Mouse (Mus musculus) embryo, embryonic 10 days (tissue): ENCODE results near the gene Bcor.
A peak's percentile ranks its signal among the peaks of the same experiment; 100 is the strongest.

Experiments used
- DNase-seq: peaks from one replicate; pipeline ENCODE4 v3.0.0-alpha.2; 2015; ENCODE audit warnings: low spot score

The Bcor gene

GRCm38 (mm10) chrX:12005181-12006030 is 154.7 kb downstream of the Bcor start:
- peak; percentile 77 for DNase-seq

- no peak for DNase-seq
Observed at GRCm38 (mm10) chrX:12004416-12004815, 155.7 kb downstream of the Bcor start.

GRCm38 (mm10) chrX:12003947-12004346 is 156.2 kb downstream of the Bcor start:
- DNase-seq = no peak

- DNase-seq = no peak
Observed at GRCm38 (mm10) chrX:12003539-12003938, 156.6 kb downstream of the Bcor start.

- DNase-seq = peak; percentile 46
Observed at GRCm38 (mm10) chrX:12003106-12003505, 157.0 kb downstream of the Bcor start.

DNA sequence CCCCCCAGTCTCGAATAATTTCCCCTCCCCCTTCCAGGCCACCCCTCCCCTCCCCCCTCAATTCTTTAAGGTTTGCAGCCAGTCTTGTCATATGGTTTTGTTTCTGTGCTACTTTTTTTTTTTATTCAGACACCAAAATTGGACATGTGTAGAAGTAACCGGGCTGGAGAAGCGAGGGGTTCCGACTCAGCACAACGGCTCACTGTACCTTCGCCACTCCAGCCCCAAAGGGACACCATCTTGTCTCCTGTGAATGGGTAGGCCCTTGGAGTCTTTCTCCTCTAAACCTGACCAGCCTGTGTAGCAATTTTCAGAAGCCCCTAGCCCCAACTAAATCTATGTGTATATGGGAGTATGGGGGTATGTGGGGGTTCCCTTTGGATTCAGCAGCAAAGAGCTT is 157.6 kb downstream of the Bcor start:
- no peak for DNase-seq

- DNase-seq = no peak
Observed at GRCm38 (mm10) chrX:12001969-12002368, 158.2 kb downstream of the Bcor start.

DNA sequence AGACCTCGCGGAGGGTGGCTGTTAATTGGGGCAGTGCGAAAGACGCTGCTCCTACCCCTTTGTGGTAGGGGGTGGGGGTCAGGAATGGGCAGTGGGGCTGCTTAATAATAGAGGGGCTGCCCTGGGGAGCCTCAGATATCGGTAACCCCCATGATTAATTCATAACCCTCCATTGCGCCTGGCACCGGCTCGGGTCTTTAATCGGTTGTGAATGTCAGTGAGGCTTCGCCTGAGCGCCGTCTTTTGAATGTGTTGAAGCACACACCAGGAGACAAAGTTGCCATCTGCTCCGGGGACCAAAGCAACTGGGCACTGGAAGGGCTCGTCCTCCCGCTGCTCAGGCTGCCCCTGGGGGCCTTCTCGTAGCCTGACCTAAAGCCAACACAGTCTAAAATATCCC is 158.8 kb downstream of the Bcor start:
- DNase-seq = peak; percentile 16

DNA sequence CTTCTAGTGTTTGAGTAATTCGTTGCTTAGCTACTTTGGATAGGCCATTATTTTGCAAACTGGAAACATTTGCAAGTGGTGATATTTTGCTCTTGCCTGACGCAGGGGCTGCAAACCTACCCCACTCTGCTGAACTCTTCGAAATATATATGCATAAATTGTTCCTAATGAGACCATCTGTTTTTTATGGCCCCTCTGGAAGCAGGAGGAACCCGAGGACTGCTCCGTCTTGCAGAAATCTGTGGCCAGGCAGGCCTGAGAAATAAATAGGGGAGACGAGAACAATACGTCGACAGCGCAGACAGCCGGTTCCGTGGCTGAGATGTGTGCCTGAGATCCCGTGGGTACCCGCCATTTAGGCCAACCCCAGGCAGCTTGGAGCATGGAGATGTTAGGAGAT is 159.5 kb downstream of the Bcor start:
- no peak for DNase-seq

- DNase-seq = peak; percentile 38
Observed at GRCm38 (mm10) chrX:11999951-12000350, 160.2 kb downstream of the Bcor start.

DNA sequence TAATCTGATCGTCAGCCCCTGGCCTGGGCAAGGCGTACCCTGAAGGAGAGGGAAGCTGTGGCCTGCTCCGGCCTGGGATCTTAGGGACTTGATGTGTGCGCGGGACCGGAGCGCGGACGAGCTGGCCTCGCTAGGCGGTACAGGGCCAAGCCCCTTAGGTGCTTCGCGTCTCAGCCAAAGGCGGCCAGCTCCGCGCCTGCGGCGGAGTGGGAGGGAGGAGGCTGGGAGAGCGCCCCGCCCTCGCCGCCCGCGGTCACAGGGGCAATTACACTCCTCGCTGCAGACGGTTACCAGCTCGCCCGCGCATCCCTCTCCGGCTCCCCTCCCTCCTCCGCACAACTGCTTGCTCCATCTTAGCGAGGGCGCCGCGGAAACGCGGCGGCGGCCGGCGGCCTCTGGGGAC is 161.2 kb downstream of the Bcor start:
- DNase-seq = peak; percentile 83

GRCm38 (mm10) chrX:11996891-11997290 is 163.3 kb downstream of the Bcor start:
- DNase-seq = no peak

GRCm38 (mm10) chrX:11996489-11996888 is 163.7 kb downstream of the Bcor start:
- DNase-seq = no peak

- peak; percentile 6 for DNase-seq
Observed at GRCm38 (mm10) chrX:11993641-11994419, 166.3 kb downstream of the Bcor start.

DNA sequence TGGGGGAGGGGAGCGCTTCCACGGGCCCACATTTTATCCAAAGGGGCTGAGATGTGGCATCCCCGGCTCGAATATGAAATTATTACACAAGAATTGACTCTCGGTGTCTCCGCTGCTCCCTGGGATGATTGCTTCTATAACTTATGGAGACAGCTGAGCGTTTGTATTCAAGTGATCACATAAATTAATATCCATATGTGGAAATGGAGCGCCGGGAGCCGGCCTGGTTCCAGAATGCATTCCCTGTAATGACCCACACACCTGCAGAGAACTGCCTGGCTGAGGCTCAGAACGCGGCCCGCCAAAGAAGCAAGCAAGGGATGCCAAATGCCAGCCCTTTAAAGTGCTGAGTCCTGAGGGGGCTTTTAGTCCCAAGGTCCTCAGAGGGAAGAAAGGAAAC is 170.7 kb downstream of the Bcor start:
- DNase-seq = no peak

DNA sequence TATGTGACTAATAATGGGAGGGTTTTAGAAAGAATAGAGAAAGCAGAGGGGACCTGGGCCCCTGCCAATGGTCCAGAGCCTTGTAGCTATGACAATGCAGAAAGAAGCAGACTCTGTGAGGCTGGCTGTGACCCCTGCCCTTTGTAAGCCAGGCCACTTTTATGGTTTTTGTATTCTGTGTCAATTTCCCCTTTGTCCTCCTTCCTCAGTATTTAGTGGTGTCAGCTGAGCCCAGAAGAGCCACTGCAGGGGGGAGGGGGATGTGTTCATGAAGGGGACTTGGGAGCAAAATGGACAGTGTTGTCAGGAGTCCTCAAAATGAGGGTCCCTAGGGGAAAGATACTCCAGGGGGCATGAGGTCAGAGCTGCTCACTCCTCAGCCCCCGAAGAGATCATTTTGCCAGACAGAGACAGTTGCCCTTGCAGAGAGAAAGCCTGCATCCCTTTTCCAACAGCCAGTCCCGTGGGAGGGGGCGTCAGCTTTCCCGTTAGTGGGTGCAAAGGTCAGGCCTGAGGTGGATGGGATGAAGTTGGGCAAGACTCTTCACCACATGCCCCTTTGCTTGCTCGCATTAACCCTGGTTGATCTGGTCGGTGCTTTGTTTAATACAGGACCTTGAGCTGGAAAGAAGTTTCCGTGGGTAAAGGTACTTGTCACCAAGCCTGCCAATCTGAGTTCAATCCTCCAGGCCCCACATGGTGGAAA is 171.8 kb downstream of the Bcor start:
- DNase-seq = peak; percentile 62

DNA sequence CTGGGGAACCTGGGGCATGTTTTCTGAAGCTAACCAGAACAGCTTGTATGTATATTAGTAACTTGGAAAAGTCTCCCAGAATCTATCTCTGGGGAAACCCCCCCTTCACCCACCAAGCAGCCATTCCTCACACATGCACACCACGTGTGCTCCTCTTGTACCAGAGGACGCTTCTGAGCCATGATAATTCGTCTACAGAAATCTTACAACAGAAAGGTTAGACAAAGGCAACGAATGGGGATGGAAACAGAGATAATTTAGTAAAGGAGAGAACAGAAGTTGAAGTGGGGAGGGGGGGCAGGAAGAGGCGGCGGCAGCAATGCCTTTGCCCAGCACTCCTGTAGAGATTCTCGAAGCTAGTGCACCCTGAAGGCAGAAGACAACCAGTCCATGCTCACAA is 172.6 kb downstream of the Bcor start:
- DNase-seq = no peak
